Mouse (Mus musculus): ENCODE measurements around the gene Ube2i. TPM values are rescaled to one million over a fixed set of nuclear protein-coding genes. Genes with fewer than 3 reads are reported as not detected.
A peak's percentile ranks its signal among the peaks of the same experiment; 100 is the strongest.

The Ube2i gene
- polyA plus RNA-seq, 1 experiment: 432 TPM

GRCm38 (mm10) chr17:25264453-25264852 lies 10.0 kb downstream of the Ube2i start:
- Histone ChIP-seq H3K4me1 (ENCODE audit: control insufficient read depth, insufficient read depth, low read length) (no peaks in the 10 kb centered on the region), H3K9me3 (replicated peaks; ENCODE audit: control insufficient read depth, insufficient read depth, low read length, poor library complexity, severe bottlenecking) (no peaks in the 10 kb centered on the region), H3K9ac (ENCODE audit: low read depth, poor library complexity, severe bottlenecking) (no peak overlapping the region), H3K27ac (ENCODE audit: insufficient read depth, low read length) (no peak overlapping the region), H3K4me3 (ENCODE audit: low read depth, low read length) (no peak overlapping the region), H3K36me3 (ENCODE audit: control insufficient read depth, insufficient read depth, low read length, poor library complexity, severe bottlenecking) (peaks cover 63% of the 10 kb centered on the region), H3K27me3 (ENCODE audit: control insufficient read depth, insufficient read depth, low read length, poor library complexity, severe bottlenecking) (no peaks in the 10 kb centered on the region)
- TF ChIP-seq CTCF (IDR thresholded peaks at IDR 0.05; ENCODE audit: low read depth, low read length) (peak; percentile 60), POLR2A (IDR thresholded peaks at IDR 0.05; ENCODE audit: insufficient read depth, low read length) (no peak), EP300 (IDR thresholded peaks at IDR 0.05; ENCODE audit: insufficient read depth, low read depth, low read length) (no peak)

- Histone ChIP-seq H3K9ac (ENCODE audit: low read depth, poor library complexity, severe bottlenecking) (no peak overlapping the region), H3K27me3 (ENCODE audit: control insufficient read depth, insufficient read depth, low read length, poor library complexity, severe bottlenecking) (no peaks in the 10 kb centered on the region), H3K27ac (ENCODE audit: insufficient read depth, low read length) (no peak overlapping the region), H3K9me3 (replicated peaks; ENCODE audit: control insufficient read depth, insufficient read depth, low read length, poor library complexity, severe bottlenecking) (no peaks in the 10 kb centered on the region), H3K36me3 (ENCODE audit: control insufficient read depth, insufficient read depth, low read length, poor library complexity, severe bottlenecking) (peaks cover under 1% of the 10 kb centered on the region; the same call in 1 of the 2 replicates), H3K4me3 (ENCODE audit: low read depth, low read length) (no peak overlapping the region), H3K4me1 (ENCODE audit: control insufficient read depth, insufficient read depth, low read length) (no peaks in the 10 kb centered on the region)
- TF ChIP-seq POLR2A (IDR thresholded peaks at IDR 0.05; ENCODE audit: insufficient read depth, low read length) (no peak), EP300 (IDR thresholded peaks at IDR 0.05; ENCODE audit: insufficient read depth, low read depth, low read length) (no peak), CTCF (IDR thresholded peaks at IDR 0.05; ENCODE audit: low read depth, low read length) (no peak)
These were observed 16.6 kb downstream of the Ube2i start for GRCm38 (mm10) chr17:25257804-25258261.

GRCm38 (mm10) chr17:25256140-25256754 lies 18.2 kb downstream of the Ube2i start, which contains the start of gene Baiap3:
Gene Baiap3, minus strand, starts transcription at chr17:25256364.
- Histone ChIP-seq H3K9ac (ENCODE audit: low read depth, poor library complexity, severe bottlenecking) (peak within 1 kb of the TSS; percentile 31; the same call in 1 of the 2 replicates), H3K27ac (ENCODE audit: insufficient read depth, low read length) (no peak within 1 kb of the TSS), H3K4me1 (ENCODE audit: control insufficient read depth, insufficient read depth, low read length) (no peaks in the 10 kb centered on the region), H3K4me3 (ENCODE audit: low read depth, low read length) (peak within 1 kb of the TSS; percentile 54), H3K27me3 (ENCODE audit: control insufficient read depth, insufficient read depth, low read length, poor library complexity, severe bottlenecking) (no peaks in the 10 kb centered on the region), H3K36me3 (ENCODE audit: control insufficient read depth, insufficient read depth, low read length, poor library complexity, severe bottlenecking) (no peaks in the 10 kb centered on the region), H3K9me3 (replicated peaks; ENCODE audit: control insufficient read depth, insufficient read depth, low read length, poor library complexity, severe bottlenecking) (no peaks in the 10 kb centered on the region)
- TF ChIP-seq CTCF (IDR thresholded peaks at IDR 0.05; ENCODE audit: low read depth, low read length) (no peak), POLR2A (IDR thresholded peaks at IDR 0.05; ENCODE audit: insufficient read depth, low read length) (no peak), EP300 (IDR thresholded peaks at IDR 0.05; ENCODE audit: insufficient read depth, low read depth, low read length) (no peak)

- H3K27me3 ChIP-seq (ENCODE audit: control insufficient read depth, insufficient read depth, low read length, poor library complexity, severe bottlenecking): no peaks in the 10 kb centered on the region
- H3K9me3 ChIP-seq (replicated peaks; ENCODE audit: control insufficient read depth, insufficient read depth, low read length, poor library complexity, severe bottlenecking): no peaks in the 10 kb centered on the region
- no peak overlapping the region for H3K9ac ChIP-seq (ENCODE audit: low read depth, poor library complexity, severe bottlenecking)
- no peaks in the 10 kb centered on the region for H3K4me1 ChIP-seq (ENCODE audit: control insufficient read depth, insufficient read depth, low read length)
- no peaks in the 10 kb centered on the region for H3K36me3 ChIP-seq (ENCODE audit: control insufficient read depth, insufficient read depth, low read length, poor library complexity, severe bottlenecking)
- no peak overlapping the region for H3K4me3 ChIP-seq (ENCODE audit: low read depth, low read length)
- TF ChIP-seq POLR2A (IDR thresholded peaks at IDR 0.05; ENCODE audit: insufficient read depth, low read length) (no peak), EP300 (IDR thresholded peaks at IDR 0.05; ENCODE audit: insufficient read depth, low read depth, low read length) (no peak), CTCF (IDR thresholded peaks at IDR 0.05; ENCODE audit: low read depth, low read length) (no peak)
- H3K27ac ChIP-seq (ENCODE audit: insufficient read depth, low read length): no peak overlapping the region
These were observed 19.3 kb downstream of the Ube2i start for GRCm38 (mm10) chr17:25255110-25255509.

GRCm38 (mm10) chr17:25253760-25254159 lies 20.7 kb downstream of the Ube2i start:
- Histone ChIP-seq H3K9me3 (replicated peaks; ENCODE audit: control insufficient read depth, insufficient read depth, low read length, poor library complexity, severe bottlenecking) (no peaks in the 10 kb centered on the region), H3K36me3 (ENCODE audit: control insufficient read depth, insufficient read depth, low read length, poor library complexity, severe bottlenecking) (no peaks in the 10 kb centered on the region), H3K27ac (ENCODE audit: insufficient read depth, low read length) (no peak overlapping the region), H3K4me3 (ENCODE audit: low read depth, low read length) (no peak overlapping the region), H3K9ac (ENCODE audit: low read depth, poor library complexity, severe bottlenecking) (no peak overlapping the region), H3K27me3 (ENCODE audit: control insufficient read depth, insufficient read depth, low read length, poor library complexity, severe bottlenecking) (no peaks in the 10 kb centered on the region), H3K4me1 (ENCODE audit: control insufficient read depth, insufficient read depth, low read length) (no peaks in the 10 kb centered on the region)
- TF ChIP-seq CTCF (IDR thresholded peaks at IDR 0.05; ENCODE audit: low read depth, low read length) (no peak), EP300 (IDR thresholded peaks at IDR 0.05; ENCODE audit: insufficient read depth, low read depth, low read length) (no peak), POLR2A (IDR thresholded peaks at IDR 0.05; ENCODE audit: insufficient read depth, low read length) (no peak)

DNA sequence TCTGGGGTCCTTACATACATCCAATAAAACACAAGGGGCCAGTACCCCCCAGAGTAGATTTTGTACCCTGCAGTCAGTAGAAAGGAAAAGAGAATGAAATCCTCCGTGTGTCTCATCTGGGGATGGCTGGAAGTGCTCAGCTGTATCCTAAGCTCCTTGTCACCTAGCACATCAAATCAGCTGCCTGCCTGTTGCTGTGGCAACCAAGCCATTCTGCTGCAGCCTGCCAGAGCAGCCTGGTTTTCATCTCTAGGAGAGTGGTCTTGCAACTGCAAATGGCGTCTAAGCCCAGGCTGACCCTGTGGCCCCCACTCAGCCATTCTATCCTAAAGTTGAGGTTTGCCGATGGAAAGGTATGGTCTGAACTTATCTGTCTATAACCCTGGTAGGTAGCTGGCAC lies 21.8 kb downstream of the Ube2i start:
- TF ChIP-seq EP300 (IDR thresholded peaks at IDR 0.05; ENCODE audit: insufficient read depth, low read depth, low read length) (no peak), CTCF (IDR thresholded peaks at IDR 0.05; ENCODE audit: low read depth, low read length) (no peak)
- Histone ChIP-seq H3K9me3 (replicated peaks; ENCODE audit: control insufficient read depth, insufficient read depth, low read length, poor library complexity, severe bottlenecking) (no peaks in the 10 kb centered on the region), H3K27me3 (ENCODE audit: control insufficient read depth, insufficient read depth, low read length, poor library complexity, severe bottlenecking) (no peaks in the 10 kb centered on the region), H3K36me3 (ENCODE audit: control insufficient read depth, insufficient read depth, low read length, poor library complexity, severe bottlenecking) (no peaks in the 10 kb centered on the region), H3K9ac (ENCODE audit: low read depth, poor library complexity, severe bottlenecking) (no peak overlapping the region), H3K27ac (ENCODE audit: insufficient read depth, low read length) (no peak overlapping the region), H3K4me1 (ENCODE audit: control insufficient read depth, insufficient read depth, low read length) (no peaks in the 10 kb centered on the region), H3K4me3 (ENCODE audit: low read depth, low read length) (no peak overlapping the region)

Measured in ES-Bruce4 (cell line).